Mouse (Mus musculus): Measurements from ENCODE around the gene Plcb4.

DNA sequence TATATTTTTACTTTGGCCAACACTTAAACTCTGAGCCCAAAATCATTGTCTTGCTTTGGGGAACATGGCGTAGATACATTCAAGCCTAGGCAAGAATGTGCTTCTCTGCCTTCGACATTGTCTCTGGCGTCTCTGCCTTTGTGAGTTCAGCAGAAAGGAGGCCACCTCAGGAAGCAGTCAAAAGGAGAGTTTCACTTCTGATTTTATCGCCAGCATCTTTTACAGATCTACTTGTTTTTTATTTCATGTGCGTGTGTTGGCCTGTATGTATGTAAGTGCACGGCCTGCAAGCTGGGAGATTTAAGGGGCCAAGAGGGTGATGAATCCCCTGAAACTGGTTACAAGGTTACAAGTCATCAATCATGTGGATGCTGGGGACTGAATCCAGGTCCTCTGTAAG lies 6.8 kb upstream of the Plcb4 start:
- TF ChIP-seq POLR2A (IDR thresholded peaks at IDR 0.05; ENCODE audit: extremely low read depth, insufficient read depth, low read length) (no peak), CTCF (IDR thresholded peaks at IDR 0.05; ENCODE audit: extremely low read depth, insufficient read depth, low read length) (no peak)
